Mouse (Mus musculus): Measurements from ENCODE around the gene Mup15. TPM values are rescaled to one million over a fixed set of nuclear protein-coding genes. Genes with fewer than 3 reads are reported as not detected.
"Not testable (repeated sequence)": the region's sequence is repeated elsewhere in the genome, so short reads cannot be mapped to it uniquely, and the experiment has no call there.

Mup15 gene
- polyA plus RNA-seq (2012; fragmentation: generic; extraction: Trizol) = not detected

DNA sequence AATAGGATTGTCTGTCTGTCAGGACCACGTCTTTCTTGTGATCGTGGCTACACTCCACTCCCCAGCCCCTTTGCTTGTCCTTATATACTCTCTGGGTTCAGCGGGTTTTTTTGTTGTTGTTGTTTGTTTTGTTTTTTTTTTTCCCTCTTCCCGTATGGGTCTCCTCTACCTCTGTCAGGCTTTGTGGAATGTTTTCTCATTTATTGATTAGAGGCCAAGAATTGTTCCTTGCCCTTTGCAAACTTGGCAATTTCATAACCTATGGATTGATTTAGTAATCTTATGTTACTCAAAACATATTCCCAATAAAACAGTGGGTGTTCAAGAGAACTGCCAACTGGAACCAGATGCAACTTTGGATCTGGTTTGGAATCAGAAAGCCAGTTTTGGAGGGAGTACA lies at the start of gene Mup15:
TSS of gene Mup15 (minus strand) at position 101 of the 400 bp plus-strand sequence.
- H3K4me3 ChIP-seq; H3K4me2 ChIP-seq (ENCODE audit: low read depth); H3K36me3 ChIP-seq (ENCODE audit: control insufficient read depth, insufficient read depth); H3K79me2 ChIP-seq (ENCODE audit: control insufficient read depth, insufficient read depth); H3K27me3 ChIP-seq (ENCODE audit: control insufficient read depth, insufficient read depth, insufficient read length); H3ac ChIP-seq (ENCODE audit: control insufficient read depth, insufficient read length): not testable (repeated sequence)

Other genes with a start within 250 kb of the Mup15 start
- gene Mup13, start 211.5 kb downstream of the Mup15 start, polyA plus RNA-seq (2012; fragmentation: generic; extraction: Trizol) = not detected
- not detected for gene Mup14, start 135.7 kb downstream of the Mup15 start, polyA plus RNA-seq (2012; fragmentation: generic; extraction: Trizol)
- gene Mup16, start 79.8 kb upstream of the Mup15 start, polyA plus RNA-seq (2012; fragmentation: generic; extraction: Trizol) = not detected
- not detected for gene Mup17, start 156.1 kb upstream of the Mup15 start, polyA plus RNA-seq (2012; fragmentation: generic; extraction: Trizol)
- not detected for gene Mup18, start 234.4 kb upstream of the Mup15 start, polyA plus RNA-seq (2012; fragmentation: generic; extraction: Trizol)